In genomic region chr12:98961415-98961814, GRCm38 (mm10) we compare ENCODE assay signal across 15 mouse cellular contexts. TPM values are rescaled to one million over a fixed set of nuclear protein-coding genes. Genes with fewer than 3 reads are reported as not detected.
DNase-seq lines count a peak whose midpoint lies in the region; ATAC-seq and TF ChIP-seq lines count a peak whose summit lies in the region.
"Had no signal": no experiment of that assay in that cellular context is flagged by ENCODE, and none has a peak within 500 bp of the region (broad histone marks: within the 10 kb centered on the region; RNA-seq: fewer than 3 reads in every experiment).

No protein-coding gene starts in this region.

- peak; percentile 31 for DNase-seq in intestine, embryonic 14.5 days (ENCODE audit: low spot score)
- DNase-seq in adipocyte (ENCODE audit: low spot score) = peak; percentile 23
- DNase-seq in brain, embryonic 14.5 days (ENCODE audit: low read depth) = peak; percentile 76
- no peak for DNase-seq in kidney, postnatal 10 days
- no peak for DNase-seq in ovary, adult 18-20 months (ENCODE audit: low spot score)
- DNase-seq: adrenal gland, postnatal 25 days; kidney, adult 8-10 months; thymus, adult 18-20 months had no signal

- no peak overlapping the region for H3K9ac ChIP-seq in intestine, embryonic 14.5 days (ENCODE audit: low read length)
- no peak overlapping the region for H3K9ac ChIP-seq in intestine, postnatal 0 days (ENCODE audit: low read depth, low read length)
- H3K9ac ChIP-seq in forebrain, embryonic 16.5 days (replicated peaks; ENCODE audit: low read depth, low read length) = no peak overlapping the region
- H3K9ac ChIP-seq: heart, embryonic 15.5 days; hindbrain, embryonic 13.5 days; lung, embryonic 15.5 days; neural tube, embryonic 13.5 days had no signal

- no peak for TF ChIP-seq POLR2A in brain, embryonic 14.5 days (IDR thresholded peaks at IDR 0.05; ENCODE audit: borderline replicate concordance, extremely low read depth, insufficient read depth, insufficient read length, poor library complexity, severe bottlenecking)

- no peaks in the 10 kb centered on the region for H3K27me3 ChIP-seq in intestine, embryonic 14.5 days (replicated peaks; ENCODE audit: control insufficient read depth, insufficient read depth, low read length)
- no peaks in the 10 kb centered on the region for H3K27me3 ChIP-seq in intestine, postnatal 0 days (replicated peaks; ENCODE audit: control insufficient read depth, insufficient read depth, low read length)
- no peaks in the 10 kb centered on the region for H3K27me3 ChIP-seq in forebrain, embryonic 16.5 days (replicated peaks; ENCODE audit: control insufficient read depth, insufficient read depth, low read length)
- H3K27me3 ChIP-seq: heart, embryonic 15.5 days; hindbrain, embryonic 13.5 days; lung, embryonic 15.5 days; neural tube, embryonic 13.5 days had no signal

- no peaks in the 10 kb centered on the region; the same call in 1 of the 2 replicates for H3K36me3 ChIP-seq in intestine, embryonic 14.5 days (ENCODE audit: control insufficient read depth, insufficient read depth, low read length)
- H3K36me3 ChIP-seq in intestine, postnatal 0 days (ENCODE audit: control insufficient read depth, insufficient read depth) = no peaks in the 10 kb centered on the region
- H3K36me3 ChIP-seq in forebrain, embryonic 16.5 days (ENCODE audit: control insufficient read depth, insufficient read depth) = 0 out of 2 replicates have a peak, but pooled peaks cover 2% of the 10 kb centered on the region
- H3K36me3 ChIP-seq: heart, embryonic 15.5 days; lung, embryonic 15.5 days had no signal

- WGBS in intestine, embryonic 14.5 days = 86% methylated on average over 4 of the region's 4 CpGs
- WGBS in intestine, postnatal 0 days = 83% methylated on average over 4 of the region's 4 CpGs
- WGBS in forebrain, embryonic 16.5 days = 60% methylated on average over 4 of the region's 4 CpGs

- H3K27ac ChIP-seq in intestine, embryonic 14.5 days (ENCODE audit: low read depth) = no peak overlapping the region
- H3K27ac ChIP-seq in intestine, postnatal 0 days (ENCODE audit: low read depth, low read length) = no peak overlapping the region
- H3K27ac ChIP-seq in forebrain, embryonic 16.5 days (ENCODE audit: low read length) = peak overlapping the region; percentile 44; the same call in 1 of the 2 replicates
- H3K27ac ChIP-seq: heart, embryonic 15.5 days; hindbrain, embryonic 13.5 days; lung, embryonic 15.5 days; neural tube, embryonic 13.5 days had no signal

- no peak for ATAC-seq in intestine, embryonic 14.5 days (replicated peaks; ENCODE audit: low FRiP score, low TSS enrichment, low read depth)
- no peak for ATAC-seq in intestine, postnatal 0 days
- peak; percentile 79 for ATAC-seq in forebrain, embryonic 16.5 days
- ATAC-seq: CD4-positive, CD25-positive, alpha-beta regulatory T cell, adult 4 months had no signal

- no peaks in the 10 kb centered on the region for H3K9me3 ChIP-seq in intestine, embryonic 14.5 days (ENCODE audit: control insufficient read depth, low read length)
- no peaks in the 10 kb centered on the region for H3K9me3 ChIP-seq in intestine, postnatal 0 days (ENCODE audit: control insufficient read depth)
- no peaks in the 10 kb centered on the region for H3K9me3 ChIP-seq in forebrain, embryonic 16.5 days (ENCODE audit: control insufficient read depth, low read length)
- H3K9me3 ChIP-seq: heart, embryonic 15.5 days; hindbrain, embryonic 13.5 days; lung, embryonic 15.5 days; neural tube, embryonic 13.5 days had no signal

- H3K4me3 ChIP-seq in intestine, embryonic 14.5 days (ENCODE audit: low read depth, low read length) = no peak overlapping the region
- H3K4me3 ChIP-seq in intestine, postnatal 0 days (ENCODE audit: low read depth, low read length) = no peak overlapping the region
- no peak overlapping the region for H3K4me3 ChIP-seq in forebrain, embryonic 16.5 days (replicated peaks; ENCODE audit: low read length)
- H3K4me3 ChIP-seq: heart, embryonic 15.5 days; hindbrain, embryonic 13.5 days; lung, embryonic 15.5 days; neural tube, embryonic 13.5 days had no signal

- TF ChIP-seq CTCF in intestine, postnatal 0 days (IDR thresholded peaks at IDR 0.05; ENCODE audit: low read depth) = no peak
- no peak for TF ChIP-seq CTCF in brain, embryonic 14.5 days (IDR thresholded peaks at IDR 0.05; ENCODE audit: borderline replicate concordance, extremely low read depth, insufficient read depth, insufficient read length)

- no peak overlapping the region for H3K4me2 ChIP-seq in intestine, embryonic 14.5 days (ENCODE audit: low read length)
- H3K4me2 ChIP-seq in intestine, postnatal 0 days (replicated peaks; ENCODE audit: low read depth) = no peak overlapping the region
- H3K4me2 ChIP-seq in forebrain, embryonic 16.5 days (ENCODE audit: low read length) = no peak overlapping the region
- H3K4me2 ChIP-seq: heart, embryonic 15.5 days; hindbrain, embryonic 13.5 days; lung, embryonic 15.5 days; neural tube, embryonic 13.5 days had no signal

- no peaks in the 10 kb centered on the region for H3K4me1 ChIP-seq in intestine, embryonic 14.5 days (replicated peaks; ENCODE audit: control insufficient read depth, insufficient read depth, low read length)
- no peaks in the 10 kb centered on the region for H3K4me1 ChIP-seq in intestine, postnatal 0 days (replicated peaks; ENCODE audit: control insufficient read depth, insufficient read depth, low read length)
- peaks cover 15% of the 10 kb centered on the region for H3K4me1 ChIP-seq in forebrain, embryonic 16.5 days (replicated peaks; ENCODE audit: control insufficient read depth, insufficient read depth, low read length)
- H3K4me1 ChIP-seq: lung, embryonic 15.5 days had no signal

RNA-seq across cellular contexts. Expression of gene Ttc8, which starts 41.0 kb away (rescaled TPM):
- 24.9 and 28.0 TPM in 2 replicates for polyA plus RNA-seq in intestine, embryonic 14.5 days (2014; fragmentation: Nextera tagmentation; extraction: Ambion mirVana)
- polyA plus RNA-seq in intestine, postnatal 0 days (2015; fragmentation: Nextera tagmentation; extraction: Ambion mirVana) = 6.7 and 6.9 TPM in 2 replicates
- polyA plus RNA-seq in brain, embryonic 14.5 days (2012; rRNA removed) = 38.6 and 39.7 TPM in 2 replicates
- polyA plus RNA-seq in forebrain, embryonic 16.5 days (2015; fragmentation: Nextera tagmentation; extraction: Ambion mirVana) = 35.4 and 39.2 TPM in 2 replicates

Comparison
In these comparisons a context has a peak if more than half of its experiments do, and no peak if none do; other contexts are left out.
1. DNase-seq: peak in intestine, embryonic 14.5 days (single experiment), adipocyte (single experiment) and brain, embryonic 14.5 days (single experiment); none in kidney, postnatal 10 days (single experiment) and ovary, adult 18-20 months (single experiment).